Mouse (Mus musculus): ENCODE measurements at regions not wholly inside any gene's neighbourhood (a gene's known extent, or its start where the extent isn't known, plus 50 kb on each side); places are given as distances from the start of the nearest gene placed in this dataset.

GRCm38 (mm10) chr2:74349809-74350208 lies 229.4 kb downstream of the Lnpk start:
- no peak for DNase-seq

- DNase-seq, result no peak
Measured at GRCm38 (mm10) chr2:74306301-74306700, 272.9 kb downstream of the Lnpk start.

GRCm38 (mm10) chr2:74300885-74301451 lies 278.3 kb downstream of the Lnpk start:
- no peak for DNase-seq

GRCm38 (mm10) chr2:74300366-74300791 lies 278.9 kb downstream of the Lnpk start:
- DNase-seq, result peak; percentile 33 to 35

GRCm38 (mm10) chr2:74292641-74293040 lies 286.6 kb downstream of the Lnpk start:
- DNase-seq, result peak; percentile 5 to 7

- DNase-seq, result no peak
Measured at GRCm38 (mm10) chr2:74291416-74292396, 287.5 kb downstream of the Lnpk start.

- DNase-seq, result no peak
Measured at GRCm38 (mm10) chr2:74285624-74286023, 293.6 kb downstream of the Lnpk start.

GRCm38 (mm10) chr2:74264963-74265362 lies 314.3 kb downstream of the Lnpk start:
- no peak for DNase-seq

- DNase-seq, result no peak
Measured at GRCm38 (mm10) chr2:74257034-74257781, 322.0 kb downstream of the Lnpk start.

GRCm38 (mm10) chr2:74247521-74247920 lies 331.7 kb downstream of the Lnpk start:
- no peak for DNase-seq

- no peak for DNase-seq
Measured at GRCm38 (mm10) chr2:74246631-74247030, 332.6 kb downstream of the Lnpk start.

GRCm38 (mm10) chr2:74244203-74244602 lies 333.1 kb upstream of the Atp5g3 start:
- peak in 1 of 2 experiments; percentile 4 for DNase-seq

GRCm38 (mm10) chr2:74243801-74244200 lies 332.7 kb upstream of the Atp5g3 start:
- DNase-seq, result peak; percentile 23 to 27

- no peak for DNase-seq
Measured at GRCm38 (mm10) chr2:74239586-74239985, 328.5 kb upstream of the Atp5g3 start.

- no peak for DNase-seq
Measured at GRCm38 (mm10) chr2:74217437-74217836, 306.3 kb upstream of the Atp5g3 start.

GRCm38 (mm10) chr2:74210210-74210609 lies 299.1 kb upstream of the Atp5g3 start:
- DNase-seq, result no peak

GRCm38 (mm10) chr2:74209421-74209917 lies 298.3 kb upstream of the Atp5g3 start:
- no peak for DNase-seq

GRCm38 (mm10) chr2:74207440-74207839 lies 296.3 kb upstream of the Atp5g3 start:
- DNase-seq, result no peak

GRCm38 (mm10) chr2:74202776-74203175 lies 291.6 kb upstream of the Atp5g3 start:
- no peak for DNase-seq

- DNase-seq, result no peak
Measured at GRCm38 (mm10) chr2:74201608-74202323, 290.6 kb upstream of the Atp5g3 start.

GRCm38 (mm10) chr2:74199550-74199949 lies 288.4 kb upstream of the Atp5g3 start:
- DNase-seq, result no peak

Data from layer of hippocampus, postnatal 36 days (tissue).